Mouse (Mus musculus): ENCODE measurements at regions not wholly inside any gene's neighbourhood (a gene's known extent, or its start where the extent isn't known, plus 50 kb on each side); places are given as distances from the start of the nearest gene placed in this dataset.

DNA sequence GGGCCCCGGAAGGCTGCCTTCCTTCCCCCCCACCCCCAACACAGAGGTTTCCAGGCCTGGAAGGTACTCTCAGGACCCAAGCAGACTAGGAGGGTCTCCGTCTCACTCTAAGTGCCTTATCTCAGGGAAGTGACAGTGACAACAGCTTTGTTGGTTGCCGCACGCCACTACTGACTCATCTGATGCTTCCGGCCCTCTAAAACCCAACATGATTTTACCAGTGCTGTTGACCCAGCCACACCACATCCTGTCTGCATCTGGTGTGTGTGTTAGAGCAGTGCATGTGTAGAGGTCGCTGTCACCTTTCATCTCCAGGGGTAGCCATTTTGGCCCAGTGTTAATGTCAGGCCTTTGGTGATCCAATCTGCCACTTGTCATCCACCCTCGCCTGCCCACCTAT lies 206.5 kb downstream of the Rplp1 start:
- in situ Hi-C loops (cut with MseI, MboI) = loop anchor here in 1 of 2 experiments (25.0 kb wide), 1 partner anchor 179 kb away; no protein-coding TSS in a partner anchor

DNA sequence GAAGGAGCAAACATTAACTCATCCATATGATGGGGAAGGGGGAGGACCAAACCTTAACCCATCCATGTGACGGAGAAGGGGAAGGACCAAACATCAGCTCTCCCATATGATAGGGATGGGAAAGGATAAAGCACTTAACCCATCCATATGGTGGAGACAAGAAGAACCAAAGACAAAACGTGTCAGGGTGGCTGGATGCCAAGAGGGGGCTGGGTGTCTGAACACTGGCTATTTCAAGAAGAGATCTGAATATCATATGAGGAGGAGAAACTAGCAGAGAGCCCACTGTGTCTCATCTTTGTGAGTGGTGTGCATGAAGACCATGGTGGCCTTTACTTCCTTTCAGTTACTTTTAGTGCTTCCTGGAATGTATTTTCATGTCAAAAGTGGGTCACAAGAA lies 207.0 kb downstream of the Rplp1 start:
- in situ Hi-C loops (cut with MseI, MboI) = loop anchor here in 1 of 2 experiments (25.0 kb wide), 1 partner anchor 180 kb away; no protein-coding TSS in a partner anchor

DNA sequence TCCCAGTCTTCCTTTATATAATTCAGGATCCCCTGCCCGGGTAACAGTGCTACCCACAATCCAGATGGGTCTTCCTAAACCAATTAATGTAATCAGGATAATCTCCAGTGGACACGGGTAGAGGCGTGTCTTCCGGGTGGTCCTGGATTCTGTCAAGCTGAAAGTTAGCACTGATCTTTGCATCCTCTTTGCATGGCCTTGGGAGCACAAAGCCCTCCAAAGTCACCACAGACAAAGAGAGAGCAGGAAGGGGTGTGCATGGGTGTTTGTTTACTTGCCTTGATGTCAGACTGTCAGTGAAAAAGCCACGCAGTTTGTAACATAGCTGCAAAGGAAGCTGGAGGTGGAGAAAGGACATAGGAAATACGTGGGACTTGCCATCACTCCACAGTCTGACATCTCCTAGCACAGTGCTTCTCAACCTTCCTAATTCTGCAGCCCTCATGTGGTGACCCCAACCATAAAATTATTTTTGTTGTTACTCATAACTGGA lies 208.0 kb downstream of the Rplp1 start:
- in situ Hi-C loops (cut with MseI, MboI) = loop anchor here in 1 of 2 experiments (25.0 kb wide), 1 partner anchor 181 kb away; no protein-coding TSS in a partner anchor

DNA sequence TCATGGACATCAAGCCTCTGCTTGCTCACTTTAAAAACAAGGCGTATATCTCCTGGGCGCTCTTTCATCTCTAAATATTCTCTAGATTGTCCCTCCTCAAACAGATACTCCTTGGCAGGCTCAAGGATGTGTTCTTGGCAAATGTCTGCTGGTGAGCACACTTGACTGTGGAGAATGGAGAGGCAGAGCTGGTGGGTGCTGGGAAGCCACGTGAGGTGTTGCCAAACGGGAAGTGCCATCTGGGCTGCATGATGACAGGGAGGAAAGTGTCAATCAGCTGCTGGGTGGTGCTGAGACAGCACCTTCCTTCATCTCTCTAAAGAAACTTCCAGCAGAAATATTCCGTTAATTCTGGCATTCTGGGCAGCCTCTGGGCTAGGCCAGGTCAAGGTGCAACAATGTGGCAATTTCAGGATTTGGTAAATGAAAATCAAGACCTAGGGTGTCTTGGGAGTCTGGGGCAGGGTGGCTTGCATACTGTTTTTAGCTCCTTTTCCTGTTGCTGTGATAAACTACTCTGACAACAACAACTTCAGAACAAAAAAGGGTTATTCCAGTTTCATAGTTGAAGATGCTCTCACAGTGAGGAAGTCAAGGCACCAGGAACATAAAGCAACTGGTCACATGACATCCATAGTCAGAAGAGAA lies 208.6 kb downstream of the Rplp1 start:
- in situ Hi-C loops (cut with MseI, MboI) = loop anchor here in 1 of 2 experiments (25.0 kb wide), 1 partner anchor 182 kb away; no protein-coding TSS in a partner anchor

DNA sequence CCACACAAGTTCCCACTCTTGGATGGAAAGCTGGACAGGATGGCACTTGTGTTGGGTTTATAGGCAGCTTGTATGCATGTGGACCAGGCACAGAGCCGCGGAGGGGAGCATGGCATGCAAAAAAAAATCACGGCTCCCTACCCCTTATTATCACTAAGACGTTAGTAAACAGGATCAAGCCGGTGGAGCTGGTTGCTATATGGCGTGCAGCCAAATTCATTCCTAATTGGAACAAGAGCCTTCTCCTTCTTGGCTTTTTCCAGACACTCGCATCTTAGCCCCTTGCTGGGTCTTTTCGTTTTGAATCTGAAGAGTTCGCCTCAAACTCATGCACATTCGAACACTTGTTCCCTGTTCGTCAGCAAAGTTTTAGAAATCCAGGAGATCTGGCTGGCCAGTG lies 211.0 kb downstream of the Rplp1 start:
- in situ Hi-C loops (cut with MseI, MboI) = loop anchor here in 1 of 2 experiments (25.0 kb wide), 1 partner anchor 184 kb away; no protein-coding TSS in a partner anchor

DNA sequence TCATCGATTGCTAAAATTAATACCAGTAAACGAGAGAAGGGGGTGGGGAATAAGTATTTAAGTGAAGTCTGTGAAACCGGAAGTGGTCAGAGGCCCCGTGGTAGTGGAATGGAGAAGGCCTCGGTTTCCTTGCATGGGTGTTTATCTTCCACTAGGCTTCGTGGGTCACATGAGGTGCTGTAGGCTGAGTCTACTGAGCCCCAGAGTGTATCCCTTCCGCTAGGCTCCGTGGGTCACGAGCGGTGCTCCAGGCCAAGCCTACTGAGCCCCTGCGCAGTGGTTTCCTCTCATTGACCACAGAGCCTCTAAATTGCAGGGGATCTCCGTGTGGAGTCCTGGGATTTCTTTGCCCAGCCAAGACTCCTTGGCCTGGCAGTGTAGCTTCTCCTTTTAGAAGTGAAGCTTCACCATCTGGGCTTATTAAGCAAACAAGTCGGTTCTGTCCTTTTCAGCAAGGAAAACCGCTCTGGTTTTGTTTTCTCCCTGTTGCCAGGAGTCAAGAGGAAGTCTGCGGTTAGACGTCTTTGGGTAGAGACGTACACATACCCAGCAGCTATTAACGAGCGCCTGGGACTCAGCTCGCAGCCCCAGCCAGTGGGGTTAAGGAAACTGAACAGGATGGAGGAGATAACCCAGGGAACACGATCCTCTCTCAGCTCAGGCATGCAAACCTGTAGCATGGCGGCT lies 211.9 kb downstream of the Rplp1 start:
- in situ Hi-C loops (cut with MseI, MboI) = loop anchor here in 1 of 2 experiments (25.0 kb wide), 1 partner anchor 185 kb away; no protein-coding TSS in a partner anchor

DNA sequence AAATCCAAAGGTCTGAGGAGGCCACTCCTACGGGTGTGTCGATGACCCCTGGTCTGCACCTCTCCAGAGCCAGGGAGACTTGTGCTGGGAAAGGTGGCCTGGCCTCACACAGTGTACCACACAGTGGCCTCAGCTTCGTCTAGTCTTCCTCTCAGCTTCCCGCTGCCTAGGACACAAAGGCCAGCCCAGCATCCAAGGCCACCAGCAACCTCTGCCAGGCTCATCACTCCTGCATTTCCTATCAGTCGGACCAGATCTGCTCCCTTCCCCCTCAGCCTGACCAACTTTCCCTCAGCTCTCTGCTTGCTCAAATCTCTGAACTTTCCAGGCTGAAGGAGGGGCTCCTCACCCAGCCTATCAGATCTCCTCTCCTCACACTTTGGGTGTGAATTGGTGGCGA lies 213.8 kb downstream of the Rplp1 start:
- in situ Hi-C loops (cut with MseI, MboI) = loop anchor here in 1 of 2 experiments (25.0 kb wide), 1 partner anchor 187 kb away; no protein-coding TSS in a partner anchor

DNA sequence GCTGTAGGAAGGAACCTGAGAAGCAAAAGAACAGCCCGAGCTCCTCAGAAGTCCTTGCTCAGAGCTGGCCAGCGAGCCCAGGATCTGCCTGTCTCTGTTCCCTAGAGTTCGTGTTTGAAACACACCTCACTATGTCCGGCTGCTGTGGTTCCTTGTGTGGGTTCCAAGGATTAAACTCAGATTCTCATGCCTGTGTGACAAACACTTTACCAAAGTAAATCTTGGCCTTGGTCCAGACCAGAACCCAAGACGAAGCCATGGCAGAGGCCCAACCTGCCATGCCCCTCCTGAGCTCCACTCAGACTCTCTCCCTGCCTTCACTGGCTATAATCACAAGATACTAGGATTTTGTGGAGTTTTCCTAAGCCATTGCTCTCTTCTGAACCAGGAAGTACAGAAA lies 214.7 kb downstream of the Rplp1 start:
- in situ Hi-C loops (cut with MseI, MboI) = loop anchor here in 1 of 2 experiments (25.0 kb wide), 1 partner anchor 188 kb away; no protein-coding TSS in a partner anchor

DNA sequence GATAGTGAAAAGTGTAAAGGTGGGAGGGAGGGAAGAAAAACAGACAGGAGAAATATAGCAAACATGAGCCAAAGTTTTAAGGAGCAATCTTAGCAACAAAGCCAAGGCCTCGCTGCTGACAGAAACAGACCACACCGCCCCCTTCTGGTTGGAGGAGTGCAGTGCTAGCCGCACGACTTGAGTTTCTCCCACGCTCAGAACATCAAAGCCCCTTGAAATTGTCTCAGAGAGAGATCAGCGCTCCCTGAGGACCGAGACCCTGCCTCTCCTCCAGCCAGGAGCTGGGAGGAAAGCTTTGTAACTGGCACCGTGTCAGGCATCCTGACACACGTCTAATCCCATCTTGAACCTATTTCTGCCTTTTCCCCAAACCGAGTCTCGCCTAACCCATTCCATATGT lies 216.4 kb downstream of the Rplp1 start:
- in situ Hi-C loops (cut with MseI, MboI) = no loop called here

DNA sequence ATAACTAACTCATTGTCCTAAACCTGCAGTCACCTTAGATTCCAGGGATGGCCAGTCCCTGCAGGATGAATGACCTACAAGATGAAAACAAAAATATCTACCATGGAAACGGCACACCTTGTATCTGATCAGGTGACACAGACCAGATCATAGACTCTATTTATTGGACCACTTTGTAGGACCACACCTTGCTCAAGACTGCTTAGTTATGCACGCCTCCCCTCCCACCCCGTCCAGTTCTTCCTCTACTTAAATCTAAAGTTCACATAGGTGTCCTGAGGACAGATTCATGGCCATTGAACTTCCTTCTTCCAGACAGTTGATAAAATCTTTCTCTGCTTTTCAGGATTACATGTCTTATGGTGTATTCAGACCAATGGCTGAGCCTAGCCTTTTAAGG lies 217.5 kb downstream of the Rplp1 start:
- in situ Hi-C loops (cut with MseI, MboI) = no loop called here

DNA sequence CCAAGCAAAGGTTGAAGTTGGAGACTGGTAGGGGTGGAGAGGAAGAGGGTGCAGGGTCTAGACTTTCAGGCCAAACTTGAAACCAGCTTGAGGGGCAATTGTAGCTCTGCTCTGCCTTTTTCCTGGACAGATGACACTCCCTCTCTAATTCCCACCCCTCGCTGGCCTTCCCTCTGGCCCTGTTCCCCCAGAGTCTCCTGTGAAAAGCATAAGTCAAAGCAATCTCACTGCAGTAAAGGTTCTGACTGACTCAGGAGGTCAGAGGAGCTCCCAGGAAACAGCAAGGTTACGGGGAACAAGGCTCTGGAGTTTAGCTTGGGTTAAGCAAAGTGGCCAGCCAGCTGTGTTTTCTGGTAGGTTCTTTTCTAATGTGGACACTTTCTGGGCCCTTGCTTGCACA lies 218.5 kb downstream of the Rplp1 start:
- in situ Hi-C loops (cut with MseI, MboI) = no loop called here

DNA sequence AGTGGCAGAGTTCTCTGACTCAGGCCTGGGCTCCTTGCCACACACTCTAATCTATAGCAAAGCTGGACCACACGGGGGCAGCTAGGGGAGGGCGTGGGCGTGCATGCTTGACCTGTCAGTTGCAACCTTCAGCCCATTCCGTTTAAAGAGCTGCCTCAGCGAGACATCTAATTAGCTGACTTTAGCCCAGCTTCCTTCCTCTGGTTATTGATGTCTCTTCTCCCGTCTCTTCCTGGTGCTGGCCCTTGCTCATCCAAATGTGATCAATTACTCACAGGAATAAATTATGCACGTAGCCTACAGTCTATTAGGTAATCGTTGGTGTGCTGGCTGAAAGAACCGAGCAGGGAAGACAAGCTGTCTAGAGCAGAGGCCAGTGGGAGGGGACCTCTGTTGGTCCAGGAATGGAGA lies 219.0 kb downstream of the Rplp1 start:
- in situ Hi-C loops (cut with MseI, MboI) = no loop called here

DNA sequence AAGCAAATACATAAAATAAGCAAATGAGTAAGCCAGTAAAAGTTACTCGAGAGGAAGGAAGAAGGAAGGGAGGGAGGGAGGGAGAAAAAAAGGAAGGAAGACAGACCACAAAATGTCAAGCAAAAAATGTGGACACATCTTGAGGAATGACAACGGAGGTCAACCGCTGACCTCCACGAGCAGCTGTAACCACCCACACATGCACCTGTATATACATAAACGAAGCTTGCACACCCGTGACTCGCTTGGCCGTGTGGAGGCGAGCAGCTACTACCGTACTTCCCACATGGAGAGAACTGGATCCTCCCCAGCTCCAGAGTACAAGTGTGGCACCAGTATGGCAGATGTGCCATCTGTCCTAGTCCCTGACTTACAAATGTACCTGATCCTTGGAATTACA lies 220.1 kb downstream of the Rplp1 start:
- in situ Hi-C loops (cut with MseI, MboI) = no loop called here

DNA sequence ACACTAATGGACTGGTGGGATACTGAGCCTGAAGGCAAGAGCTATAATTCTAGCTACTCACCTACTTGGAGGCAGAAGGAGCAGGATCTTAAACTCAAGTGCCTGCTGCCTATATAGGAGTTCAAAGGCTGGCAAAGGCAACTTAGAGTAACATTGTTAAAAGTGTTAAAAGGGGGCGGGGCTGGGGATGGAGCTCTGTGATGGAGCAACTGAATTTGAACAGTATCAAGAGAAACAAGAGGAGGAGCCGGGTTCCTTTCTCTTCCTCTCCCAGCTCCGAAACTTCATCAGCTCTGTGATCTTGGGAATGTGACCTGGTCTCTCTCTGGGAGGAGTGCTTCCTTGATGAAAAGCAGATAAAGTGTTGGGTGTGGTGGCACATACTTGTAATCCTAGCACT lies 223.6 kb downstream of the Rplp1 start:
- in situ Hi-C loops (cut with MseI, MboI) = no loop called here

DNA sequence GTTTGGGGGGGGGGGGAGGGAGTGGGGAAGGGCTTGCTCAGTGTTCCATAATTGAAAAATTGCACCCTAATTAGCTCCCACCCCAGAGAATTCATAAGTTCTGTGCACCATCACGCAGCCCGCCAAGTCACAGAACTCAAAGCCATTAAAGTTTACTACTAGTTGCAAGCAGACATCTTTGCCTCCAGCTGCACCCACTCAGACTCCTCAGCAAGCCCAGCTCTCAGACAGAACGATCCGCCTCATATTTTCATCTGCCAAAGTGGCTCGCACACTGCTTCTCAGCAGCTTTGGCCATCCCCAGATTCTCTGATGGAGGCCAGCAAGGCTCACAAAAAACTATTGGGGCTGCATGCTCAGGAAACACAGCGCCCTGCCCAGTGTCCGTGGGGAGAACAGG lies 224.4 kb downstream of the Rplp1 start:
- in situ Hi-C loops (cut with MseI, MboI) = no loop called here

DNA sequence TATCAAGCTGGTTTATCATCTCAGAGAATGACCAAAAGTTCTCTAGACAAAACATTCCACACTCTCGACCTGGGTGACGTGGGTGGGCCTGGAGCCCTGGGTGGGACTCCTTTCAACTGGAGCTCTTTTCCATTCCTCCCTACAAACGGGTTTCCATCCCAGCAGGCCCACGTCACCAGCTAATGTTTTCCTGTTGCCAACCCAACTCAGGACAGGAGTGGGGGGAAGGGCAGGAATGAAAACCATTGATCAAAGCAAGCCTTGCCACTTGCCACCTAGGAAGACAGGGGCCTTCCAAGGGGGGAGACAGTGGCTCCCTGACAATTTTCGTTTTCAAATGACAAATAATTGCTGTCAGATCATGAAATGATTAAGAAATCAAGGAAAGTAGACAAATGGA lies 224.8 kb downstream of the Rplp1 start:
- in situ Hi-C loops (cut with MseI, MboI) = no loop called here

DNA sequence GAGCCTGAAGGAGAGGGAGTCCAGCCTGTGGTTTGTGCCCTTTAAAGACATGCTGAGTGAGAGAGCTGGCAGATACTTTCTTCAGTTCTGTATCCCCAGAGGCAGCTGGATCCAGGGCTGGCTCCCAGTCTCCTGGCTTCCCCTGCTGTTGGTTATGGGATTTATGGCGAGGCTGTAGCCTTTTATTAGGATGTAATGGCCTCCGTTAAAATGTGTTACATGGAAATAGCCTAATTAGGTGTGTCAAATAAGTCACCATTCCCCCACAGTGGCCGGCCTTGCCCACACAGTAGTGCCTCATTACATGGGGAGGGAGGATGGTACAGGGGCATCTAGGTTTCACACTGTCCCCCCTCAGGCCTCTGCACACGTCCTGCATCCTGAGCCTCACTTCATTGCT lies 230.8 kb downstream of the Rplp1 start:
- in situ Hi-C loops (cut with MseI, MboI) = no loop called here

DNA sequence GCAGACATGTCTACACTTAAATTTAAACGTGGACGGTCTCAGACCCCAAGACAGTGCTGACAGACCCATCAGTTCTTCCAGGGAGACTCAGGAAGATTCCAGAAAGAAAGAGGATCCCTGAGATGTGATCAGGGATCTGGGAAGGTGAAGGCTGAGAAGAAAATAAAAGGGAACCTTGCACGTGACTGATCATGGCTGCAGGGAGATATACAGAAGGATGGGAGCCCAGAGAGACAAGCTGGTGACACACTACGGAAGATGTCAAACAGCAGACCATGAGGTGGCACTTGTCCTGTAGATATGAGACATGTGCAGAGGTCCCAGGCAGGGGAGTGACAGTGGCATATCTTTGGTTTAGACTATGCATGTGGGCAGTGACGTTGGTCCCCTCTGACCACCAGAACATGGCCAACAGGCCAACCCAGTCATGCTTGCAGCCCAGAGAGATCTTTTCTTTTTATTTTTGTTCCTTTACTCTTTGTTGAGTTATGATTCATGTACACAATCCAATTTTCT lies 231.5 kb downstream of the Rplp1 start:
- in situ Hi-C loops (cut with MseI, MboI) = no loop called here

DNA sequence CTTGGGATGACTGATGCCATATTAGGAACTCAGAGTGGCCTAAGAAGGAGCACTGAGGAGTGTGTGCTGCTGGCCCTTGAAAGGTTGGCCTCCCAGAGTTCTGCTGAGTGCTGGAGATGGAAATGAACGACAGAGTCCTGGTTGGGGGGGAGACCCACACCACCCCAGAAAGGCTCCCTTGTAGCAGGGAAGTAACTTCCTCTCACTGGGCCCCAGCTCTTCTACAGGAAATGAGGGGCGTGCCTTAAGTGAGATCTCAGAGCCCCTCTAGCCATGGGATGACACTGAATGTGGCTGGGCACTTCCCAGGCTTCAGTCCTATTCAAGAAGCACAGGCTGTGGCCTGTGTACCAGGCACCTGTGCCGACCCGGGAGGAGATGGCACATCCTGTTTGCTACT lies 232.0 kb downstream of the Rplp1 start:
- in situ Hi-C loops (cut with MseI, MboI) = no loop called here

DNA sequence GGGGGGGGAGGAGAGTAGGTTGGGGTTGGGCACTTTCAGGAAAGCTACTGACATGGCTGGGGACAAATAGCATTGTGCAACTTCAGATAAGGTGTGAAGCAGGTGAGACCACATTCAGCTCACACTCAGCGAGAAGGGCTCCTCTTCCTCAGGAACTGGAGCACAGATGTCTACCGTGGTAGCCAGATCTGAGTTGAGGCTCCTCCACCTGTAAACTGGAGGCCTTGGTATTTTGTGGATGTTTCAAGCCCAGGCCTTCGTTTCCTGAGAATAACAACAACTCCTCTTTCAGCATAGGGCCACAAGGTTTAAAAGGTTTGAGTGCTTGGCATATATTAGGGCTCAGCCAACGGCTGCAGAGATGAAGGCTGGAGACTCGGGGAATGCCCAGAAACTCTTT lies 232.9 kb downstream of the Rplp1 start:
- in situ Hi-C loops (cut with MseI, MboI) = no loop called here

DNA sequence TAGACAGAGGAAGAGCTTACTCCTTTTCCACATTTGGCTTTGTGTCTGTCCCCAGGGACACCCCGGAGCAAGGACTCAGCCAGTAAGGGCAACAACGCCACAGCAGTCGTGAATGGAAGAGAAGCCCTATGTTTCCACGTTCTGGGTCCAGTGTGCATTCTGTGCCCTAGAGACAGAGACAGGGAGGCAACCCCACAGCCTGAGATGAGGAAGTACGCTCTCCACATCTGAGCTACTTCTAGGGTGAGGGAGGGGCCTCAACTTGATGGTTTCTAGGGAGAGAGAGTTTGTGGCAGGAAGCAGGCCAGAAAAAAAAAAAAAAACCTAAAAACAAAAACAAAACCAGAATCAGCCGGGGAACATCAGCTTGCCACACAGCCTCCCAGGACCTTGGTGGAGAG lies 233.4 kb downstream of the Rplp1 start:
- in situ Hi-C loops (cut with MseI, MboI) = no loop called here

DNA sequence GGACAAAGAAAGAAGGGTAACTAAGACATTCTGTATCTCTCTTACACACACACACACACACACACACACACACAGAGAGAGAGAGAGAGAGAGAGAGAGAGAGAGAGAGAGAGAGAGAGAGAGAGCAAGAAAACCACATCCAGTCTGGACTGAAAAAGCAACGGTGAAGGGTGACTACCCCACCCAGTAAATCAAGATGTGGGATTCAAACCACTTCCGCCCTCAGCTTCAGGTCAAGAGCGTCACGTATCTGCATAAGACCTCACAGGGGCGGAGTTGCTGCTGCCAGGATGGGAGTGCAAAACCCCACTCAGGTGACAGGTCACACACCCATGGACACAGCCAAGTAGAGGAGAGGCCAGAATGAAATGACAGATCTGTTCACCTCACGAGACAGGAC lies 234.7 kb downstream of the Rplp1 start:
- in situ Hi-C loops (cut with MseI, MboI) = no loop called here

DNA sequence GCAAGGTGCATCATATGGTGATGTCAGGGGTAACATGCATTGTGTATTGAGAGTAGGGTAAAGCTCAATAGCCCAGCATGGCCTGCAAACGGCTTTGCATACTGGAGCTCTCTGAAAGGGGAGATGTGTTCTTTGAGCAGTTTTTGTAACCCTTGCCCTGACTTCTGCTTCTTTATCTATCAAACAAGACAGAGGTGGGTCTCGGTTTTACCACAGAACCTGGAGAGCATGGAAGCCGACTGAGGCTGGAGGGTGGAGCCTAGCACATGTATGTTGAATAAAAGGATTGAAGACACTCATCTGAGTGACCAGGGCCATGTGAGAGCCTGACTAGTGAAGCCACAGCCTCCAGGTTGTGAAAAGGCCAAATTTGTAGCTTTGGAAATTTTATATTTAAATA lies 236.7 kb downstream of the Rplp1 start:
- in situ Hi-C loops (cut with MseI, MboI) = no loop called here
